Mouse (Mus musculus): Measurements from ENCODE around the gene Fgfr2. TPM values are rescaled to one million over a fixed set of nuclear protein-coding genes. Genes with fewer than 3 reads are reported as not detected.

Fgfr2 gene
- polyA plus RNA-seq, 1 experiment from 2014 or later: 20.3 TPM

DNA sequence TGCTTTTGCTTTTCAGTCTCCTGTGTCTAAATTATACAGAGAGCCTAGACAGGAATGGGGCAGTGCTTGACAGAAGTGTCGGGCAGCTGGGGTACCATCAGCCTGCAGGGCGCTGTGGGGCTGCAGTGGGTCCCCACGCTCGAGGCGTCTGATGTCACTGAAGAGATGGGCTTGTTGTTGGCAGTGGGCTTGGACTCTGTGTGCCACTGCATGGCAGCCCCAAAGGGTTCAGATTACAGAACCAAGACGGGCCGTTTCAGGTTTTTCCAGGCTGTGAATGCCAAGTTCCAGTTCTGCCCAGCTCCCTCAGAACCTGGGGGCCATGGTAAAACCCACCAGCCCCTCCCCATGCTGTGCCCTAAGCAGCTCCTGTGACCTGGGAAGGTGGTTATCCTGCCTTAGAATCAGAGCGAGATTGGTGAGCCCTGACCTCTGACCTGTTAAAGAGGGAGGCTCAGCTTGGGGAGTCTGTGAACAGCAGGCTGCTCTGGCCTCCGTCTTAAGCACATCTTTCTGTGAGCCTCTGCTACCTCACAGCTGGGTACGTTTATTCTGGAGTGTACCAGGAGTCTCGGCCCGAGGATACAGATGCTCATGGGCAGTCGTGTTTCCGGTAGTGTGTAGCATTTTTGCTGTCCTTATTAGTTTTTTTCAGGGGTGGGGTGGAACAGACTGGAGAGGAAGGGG lies 465.6 kb downstream of the Fgfr2 start:
- Histone ChIP-seq H3K36me3 (ENCODE audit: control insufficient read depth, insufficient read depth) (no peaks in the 10 kb centered on the region), H3K4me1 (ENCODE audit: control insufficient read depth, insufficient read depth, low read length) (peaks cover 59% of the 10 kb centered on the region), H3K4me2 (ENCODE audit: low read depth, low read length) (peak overlapping the region; percentile 11; the same call in 1 of the 2 replicates), H3K9me3 (replicated peaks; ENCODE audit: control insufficient read depth, low read length) (no peaks in the 10 kb centered on the region), H3K4me3 (ENCODE audit: low read length) (no peak overlapping the region), H3K27ac (ENCODE audit: low read length) (peak overlapping the region; percentile 70), H3K9ac (ENCODE audit: low read length) (peak overlapping the region; percentile 45), H3K27me3 (ENCODE audit: control insufficient read depth, insufficient read depth, low read length) (no peaks in the 10 kb centered on the region)
- ATAC-seq (replicated peaks; ENCODE audit: extremely low read depth, insufficient read depth, low FRiP score): no peak
- WGBS: 54% methylated on average over 14 of the region's 14 CpGs

DNA sequence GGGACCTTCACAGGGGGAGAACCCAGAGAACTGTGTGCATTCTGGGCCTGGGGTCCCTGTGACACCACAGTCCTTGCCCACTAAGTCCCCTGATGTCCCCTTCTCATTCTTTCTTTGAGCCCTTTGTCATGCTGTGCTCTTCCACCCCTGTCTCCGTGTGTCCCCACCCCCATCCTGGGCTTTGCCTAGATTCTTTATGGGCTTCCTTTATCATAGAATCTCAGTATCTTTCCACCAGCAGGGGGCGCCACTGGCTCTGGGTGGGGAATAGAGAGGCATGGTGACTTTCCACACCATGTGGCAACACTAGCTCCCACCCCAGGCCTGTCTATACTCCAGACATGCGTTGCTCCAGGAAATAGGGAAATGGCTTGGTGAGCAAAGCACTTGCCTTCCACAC lies 466.6 kb downstream of the Fgfr2 start:
- H3K4me1 ChIP-seq (ENCODE audit: control insufficient read depth, insufficient read depth, low read length): peaks cover 49% of the 10 kb centered on the region
- no peaks in the 10 kb centered on the region for H3K36me3 ChIP-seq (ENCODE audit: control insufficient read depth, insufficient read depth)
- peak overlapping the region; percentile 28 for H3K27ac ChIP-seq (ENCODE audit: low read length)
- peak; percentile 49 for ATAC-seq (replicated peaks; ENCODE audit: extremely low read depth, insufficient read depth, low FRiP score)
- H3K4me2 ChIP-seq (ENCODE audit: low read depth, low read length): peak overlapping the region; percentile 10; the same call in 1 of the 2 replicates
- no peaks in the 10 kb centered on the region for H3K27me3 ChIP-seq (ENCODE audit: control insufficient read depth, insufficient read depth, low read length)
- no peaks in the 10 kb centered on the region for H3K9me3 ChIP-seq (replicated peaks; ENCODE audit: control insufficient read depth, low read length)
- no peak overlapping the region for H3K9ac ChIP-seq (ENCODE audit: low read length)
- WGBS: 11% methylated on average over 3 of the region's 3 CpGs
- H3K4me3 ChIP-seq (ENCODE audit: low read length): no peak overlapping the region

DNA sequence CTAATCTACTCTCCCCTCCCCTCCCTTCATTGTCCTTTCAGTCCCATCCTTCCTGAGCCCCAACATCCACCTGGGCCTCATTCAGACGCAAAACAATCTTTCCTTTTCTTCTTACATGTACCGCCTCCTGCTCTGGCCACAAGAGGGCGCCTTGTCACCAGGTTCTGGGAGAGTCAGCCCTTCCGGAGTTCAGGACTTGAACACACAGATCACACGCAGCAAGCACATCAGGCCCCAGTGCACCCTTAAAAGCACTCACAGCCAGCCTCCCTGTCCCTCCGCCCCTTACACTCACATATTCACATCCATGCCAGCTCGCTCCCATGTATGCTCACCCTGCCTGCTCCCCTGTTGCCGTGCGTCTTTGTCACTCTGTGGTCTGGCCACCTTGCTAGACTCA lies 467.1 kb downstream of the Fgfr2 start:
- H3K27me3 ChIP-seq (ENCODE audit: control insufficient read depth, insufficient read depth, low read length): no peaks in the 10 kb centered on the region
- H3K4me2 ChIP-seq (ENCODE audit: low read depth, low read length): peak overlapping the region; percentile 10; the same call in 1 of the 2 replicates
- WGBS: 20% methylated on average over 9 of the region's 9 CpGs
- H3K36me3 ChIP-seq (ENCODE audit: control insufficient read depth, insufficient read depth): no peaks in the 10 kb centered on the region
- no peak overlapping the region for H3K9ac ChIP-seq (ENCODE audit: low read length)
- peak; percentile 54 for ATAC-seq (replicated peaks; ENCODE audit: extremely low read depth, insufficient read depth, low FRiP score)
- no peak overlapping the region for H3K4me3 ChIP-seq (ENCODE audit: low read length)
- H3K9me3 ChIP-seq (replicated peaks; ENCODE audit: control insufficient read depth, low read length): no peaks in the 10 kb centered on the region
- H3K27ac ChIP-seq (ENCODE audit: low read length): peak overlapping the region; percentile 28
- peaks cover 44% of the 10 kb centered on the region for H3K4me1 ChIP-seq (ENCODE audit: control insufficient read depth, insufficient read depth, low read length)

DNA sequence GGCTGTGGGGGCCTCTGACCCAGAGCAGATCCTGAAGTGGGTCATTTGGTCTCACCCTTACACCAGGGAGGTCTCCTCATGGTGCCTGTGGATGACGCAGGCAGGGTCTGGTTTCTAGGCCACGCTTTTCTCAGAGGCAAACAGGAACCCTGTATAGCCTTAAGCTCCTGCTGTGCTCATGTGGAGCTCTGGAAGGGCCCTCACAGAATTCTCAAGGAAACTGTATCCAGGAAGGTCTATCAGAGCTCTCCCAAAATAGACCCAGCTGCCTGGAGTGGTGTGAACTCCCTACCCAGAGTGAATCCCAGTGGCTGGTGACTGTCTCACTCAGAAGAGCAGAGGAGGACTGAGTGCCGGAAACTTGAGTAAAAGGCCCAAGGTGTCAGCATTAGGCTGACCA lies 468.7 kb downstream of the Fgfr2 start:
- no peaks in the 10 kb centered on the region for H3K36me3 ChIP-seq (ENCODE audit: control insufficient read depth, insufficient read depth)
- H3K4me3 ChIP-seq (ENCODE audit: low read length): no peak overlapping the region
- no peaks in the 10 kb centered on the region for H3K9me3 ChIP-seq (replicated peaks; ENCODE audit: control insufficient read depth, low read length)
- H3K27ac ChIP-seq (ENCODE audit: low read length): no peak overlapping the region; the same call in 1 of the 2 replicates
- ATAC-seq (replicated peaks; ENCODE audit: extremely low read depth, insufficient read depth, low FRiP score): no peak
- WGBS: 73% methylated on average over 3 of the region's 3 CpGs
- H3K27me3 ChIP-seq (ENCODE audit: control insufficient read depth, insufficient read depth, low read length): no peaks in the 10 kb centered on the region
- H3K4me1 ChIP-seq (ENCODE audit: control insufficient read depth, insufficient read depth, low read length): peaks cover 30% of the 10 kb centered on the region
- no peak overlapping the region for H3K4me2 ChIP-seq (ENCODE audit: low read depth, low read length)
- peak overlapping the region; percentile 7; the same call in 1 of the 2 replicates for H3K9ac ChIP-seq (ENCODE audit: low read length)

DNA sequence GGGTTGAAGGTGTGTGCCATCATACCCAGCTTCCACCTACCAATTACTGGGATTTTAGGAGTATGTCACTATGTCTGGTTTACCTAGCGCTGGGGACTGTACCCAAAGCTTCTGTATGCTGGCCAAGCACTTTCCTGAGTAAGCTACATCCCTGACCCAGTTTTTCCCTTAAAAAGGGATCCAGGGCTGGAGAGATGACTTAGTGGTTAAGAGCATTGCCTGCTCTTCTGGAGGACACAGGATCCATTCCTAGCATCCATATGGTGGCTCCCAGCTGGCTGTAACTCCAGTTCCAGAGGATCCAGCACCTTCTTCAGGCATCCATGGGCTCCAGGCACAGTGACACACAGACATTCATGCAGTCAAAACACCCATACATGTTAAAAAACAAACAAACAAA lies 476.6 kb downstream of the Fgfr2 start:
- H3K4me1 ChIP-seq (ENCODE audit: control insufficient read depth, insufficient read depth, low read length): no peaks in the 10 kb centered on the region
- ATAC-seq (replicated peaks; ENCODE audit: extremely low read depth, insufficient read depth, low FRiP score): no peak
- 89% methylated on average over 1 of the region's 1 CpGs for WGBS
- H3K27ac ChIP-seq (ENCODE audit: low read length): no peak overlapping the region
- H3K9me3 ChIP-seq (replicated peaks; ENCODE audit: control insufficient read depth, low read length): no peaks in the 10 kb centered on the region
- H3K27me3 ChIP-seq (ENCODE audit: control insufficient read depth, insufficient read depth, low read length): no peaks in the 10 kb centered on the region
- H3K9ac ChIP-seq (ENCODE audit: low read length): no peak overlapping the region
- no peak overlapping the region for H3K4me2 ChIP-seq (ENCODE audit: low read depth, low read length)
- no peak overlapping the region for H3K4me3 ChIP-seq (ENCODE audit: low read length)
- H3K36me3 ChIP-seq (ENCODE audit: control insufficient read depth, insufficient read depth): no peaks in the 10 kb centered on the region

DNA sequence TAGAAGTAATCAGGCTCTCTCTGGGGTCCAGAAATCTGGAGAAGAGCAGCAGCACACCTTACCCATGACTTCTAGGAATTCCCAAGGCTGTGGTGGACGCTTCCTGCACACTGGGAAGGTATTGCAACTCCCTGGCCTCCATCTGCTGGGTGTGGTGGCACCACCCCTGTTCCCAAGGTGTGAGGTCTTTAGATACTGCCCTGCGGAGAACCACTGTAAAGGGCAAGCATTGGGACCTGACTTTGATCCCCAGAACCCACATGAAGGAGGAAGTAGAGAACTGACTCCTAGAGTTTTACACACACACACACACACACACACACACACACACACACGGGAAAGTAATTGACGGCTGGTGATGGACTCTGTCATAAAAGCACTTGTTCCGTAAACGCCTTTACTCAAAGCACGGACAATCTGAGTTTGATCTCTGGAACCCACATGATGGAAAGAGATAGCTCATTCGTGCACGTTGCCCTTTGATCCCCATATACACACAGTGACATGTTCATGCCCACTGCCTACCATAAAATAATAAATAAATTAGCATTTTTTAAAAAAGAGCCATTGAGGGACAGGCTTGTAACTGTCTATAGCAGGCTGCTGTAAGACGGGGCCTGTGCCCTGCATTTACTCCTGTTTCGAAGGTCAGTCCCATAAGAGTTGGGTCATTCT lies 478.4 kb downstream of the Fgfr2 start:
- H3K4me3 ChIP-seq (ENCODE audit: low read length): no peak overlapping the region
- H3K27me3 ChIP-seq (ENCODE audit: control insufficient read depth, insufficient read depth, low read length): no peaks in the 10 kb centered on the region
- H3K4me1 ChIP-seq (ENCODE audit: control insufficient read depth, insufficient read depth, low read length): no peaks in the 10 kb centered on the region
- H3K9me3 ChIP-seq (replicated peaks; ENCODE audit: control insufficient read depth, low read length): no peaks in the 10 kb centered on the region
- ATAC-seq (replicated peaks; ENCODE audit: extremely low read depth, insufficient read depth, low FRiP score): no peak
- H3K4me2 ChIP-seq (ENCODE audit: low read depth, low read length): no peak overlapping the region
- 81% methylated on average over 11 of the region's 11 CpGs for WGBS
- H3K27ac ChIP-seq (ENCODE audit: low read length): no peak overlapping the region
- H3K9ac ChIP-seq (ENCODE audit: low read length): no peak overlapping the region
- H3K36me3 ChIP-seq (ENCODE audit: control insufficient read depth, insufficient read depth): no peaks in the 10 kb centered on the region

DNA sequence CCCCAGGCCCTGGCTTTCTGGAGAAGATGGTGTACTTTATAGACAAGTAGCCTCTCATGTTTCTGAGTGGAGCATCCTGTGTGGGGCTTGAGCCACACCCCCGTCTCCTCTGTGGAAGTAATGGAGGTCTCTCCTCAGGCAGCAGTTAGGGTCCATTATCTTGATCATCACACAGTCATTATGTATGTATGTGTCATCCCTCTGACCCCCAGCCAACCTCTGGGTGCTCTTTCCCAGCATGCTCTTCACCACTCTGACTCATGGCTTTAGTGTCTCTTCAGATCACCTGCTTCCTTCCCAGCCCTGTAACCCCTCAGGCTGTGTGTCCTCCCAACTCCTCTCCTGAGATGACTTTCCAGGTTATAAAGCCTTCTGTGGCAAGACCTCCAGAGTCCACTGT lies 481.5 kb downstream of the Fgfr2 start:
- Histone ChIP-seq H3K27ac (ENCODE audit: low read length) (no peak overlapping the region), H3K4me2 (ENCODE audit: low read depth, low read length) (no peak overlapping the region), H3K27me3 (ENCODE audit: control insufficient read depth, insufficient read depth, low read length) (no peaks in the 10 kb centered on the region), H3K9me3 (replicated peaks; ENCODE audit: control insufficient read depth, low read length) (no peaks in the 10 kb centered on the region), H3K9ac (ENCODE audit: low read length) (no peak overlapping the region), H3K4me1 (ENCODE audit: control insufficient read depth, insufficient read depth, low read length) (no peaks in the 10 kb centered on the region), H3K36me3 (ENCODE audit: control insufficient read depth, insufficient read depth) (no peaks in the 10 kb centered on the region), H3K4me3 (ENCODE audit: low read length) (no peak overlapping the region)
- no peak for ATAC-seq (replicated peaks; ENCODE audit: extremely low read depth, insufficient read depth, low FRiP score)
- WGBS: 88% methylated on average over 1 of the region's 1 CpGs

DNA sequence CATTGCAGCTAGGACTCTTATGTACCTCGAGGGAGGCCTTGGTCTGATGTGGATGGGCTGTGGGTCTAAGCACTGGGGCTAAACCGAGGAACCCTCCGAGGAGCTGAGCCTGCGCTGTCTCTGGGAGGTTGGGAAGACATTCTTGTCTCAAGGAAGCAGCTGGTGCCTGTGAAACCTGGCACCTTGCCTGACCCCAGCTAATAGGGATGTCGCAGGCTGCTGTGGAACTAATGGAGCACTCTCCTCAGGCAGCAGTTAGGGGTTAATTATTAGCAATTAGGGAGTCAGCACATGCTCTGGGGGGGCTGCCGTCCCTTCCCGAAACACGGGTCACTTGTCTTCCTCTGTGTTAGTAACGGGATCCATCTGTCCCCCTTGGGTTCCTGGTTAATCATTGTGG lies 482.2 kb downstream of the Fgfr2 start:
- no peak overlapping the region for H3K27ac ChIP-seq (ENCODE audit: low read length)
- no peak overlapping the region for H3K4me3 ChIP-seq (ENCODE audit: low read length)
- no peaks in the 10 kb centered on the region for H3K9me3 ChIP-seq (replicated peaks; ENCODE audit: control insufficient read depth, low read length)
- no peaks in the 10 kb centered on the region for H3K4me1 ChIP-seq (ENCODE audit: control insufficient read depth, insufficient read depth, low read length)
- H3K36me3 ChIP-seq (ENCODE audit: control insufficient read depth, insufficient read depth): no peaks in the 10 kb centered on the region
- H3K27me3 ChIP-seq (ENCODE audit: control insufficient read depth, insufficient read depth, low read length): no peaks in the 10 kb centered on the region
- WGBS: 49% methylated on average over 9 of the region's 9 CpGs
- H3K4me2 ChIP-seq (ENCODE audit: low read depth, low read length): no peak overlapping the region
- ATAC-seq (replicated peaks; ENCODE audit: extremely low read depth, insufficient read depth, low FRiP score): no peak
- no peak overlapping the region for H3K9ac ChIP-seq (ENCODE audit: low read length)

DNA sequence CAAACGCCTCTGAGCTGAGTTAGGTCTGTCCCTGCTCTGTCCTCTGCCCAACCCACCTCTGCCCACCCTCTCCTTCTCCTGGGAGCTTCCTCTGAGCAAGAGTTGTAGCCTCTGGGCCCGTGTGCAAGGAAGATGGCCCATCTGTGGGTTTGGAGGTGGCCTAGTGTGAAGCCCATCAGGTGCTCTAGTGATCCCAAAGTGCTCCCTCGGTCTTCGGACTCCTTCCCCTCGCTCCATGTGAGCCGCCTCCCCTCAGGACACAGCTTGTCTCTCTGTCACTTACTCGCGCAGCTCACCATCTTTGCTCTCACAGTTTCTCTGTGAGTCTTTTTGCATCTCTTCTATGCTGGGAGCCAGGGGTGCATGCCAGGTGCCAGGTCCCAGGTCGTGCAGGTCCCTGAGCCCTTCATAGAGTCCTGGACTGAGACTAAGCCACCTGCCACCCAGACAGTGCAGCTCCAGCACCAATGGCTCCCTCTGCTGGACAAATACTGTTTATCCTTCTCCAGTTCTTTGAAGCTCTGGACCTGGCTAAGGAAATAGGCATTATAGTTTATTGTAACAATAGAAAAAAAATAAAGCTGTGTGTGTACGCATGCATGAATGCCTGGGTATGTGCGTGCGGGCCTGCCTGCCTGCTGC lies 484.6 kb downstream of the Fgfr2 start:
- no peaks in the 10 kb centered on the region for H3K9me3 ChIP-seq (replicated peaks; ENCODE audit: control insufficient read depth, low read length)
- no peak overlapping the region for H3K4me3 ChIP-seq (ENCODE audit: low read length)
- no peak overlapping the region for H3K4me2 ChIP-seq (ENCODE audit: low read depth, low read length)
- ATAC-seq (replicated peaks; ENCODE audit: extremely low read depth, insufficient read depth, low FRiP score): peak; percentile 79
- H3K36me3 ChIP-seq (ENCODE audit: control insufficient read depth, insufficient read depth): no peaks in the 10 kb centered on the region
- no peak overlapping the region for H3K9ac ChIP-seq (ENCODE audit: low read length)
- 56% methylated on average over 12 of the region's 12 CpGs for WGBS
- no peak overlapping the region for H3K27ac ChIP-seq (ENCODE audit: low read length)
- no peaks in the 10 kb centered on the region for H3K4me1 ChIP-seq (ENCODE audit: control insufficient read depth, insufficient read depth, low read length)
- H3K27me3 ChIP-seq (ENCODE audit: control insufficient read depth, insufficient read depth, low read length): no peaks in the 10 kb centered on the region
